Mouse (Mus musculus): ENCODE results near the gene Htatsf1.

DNA sequence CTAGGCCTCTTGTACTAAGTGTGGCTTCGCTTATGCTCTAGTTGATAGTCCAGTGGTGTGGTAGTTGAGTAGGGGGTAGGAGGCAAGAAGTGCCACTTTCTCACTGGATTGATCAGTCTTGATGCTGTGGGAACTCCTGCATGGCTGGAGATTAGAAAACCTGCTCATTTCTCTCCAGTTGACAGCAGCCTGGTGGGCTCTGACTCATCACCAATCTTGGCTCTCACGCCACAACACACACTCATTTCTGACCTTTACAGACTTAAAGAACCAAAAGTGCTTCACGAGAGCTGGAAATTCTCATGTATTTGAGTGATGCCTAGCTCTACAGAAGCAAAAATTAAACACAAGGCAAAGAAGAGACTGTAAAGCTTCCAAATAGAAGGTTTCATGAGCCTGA, 53.6 kb downstream of the Htatsf1 start:
- TF ChIP-seq CTCF (IDR thresholded peaks at IDR 0.05) (no peak), EP300 (IDR thresholded peaks at IDR 0.05) (no peak)
